8 mouse cellular contexts compared by ENCODE assay signal in the genomic region with DNA sequence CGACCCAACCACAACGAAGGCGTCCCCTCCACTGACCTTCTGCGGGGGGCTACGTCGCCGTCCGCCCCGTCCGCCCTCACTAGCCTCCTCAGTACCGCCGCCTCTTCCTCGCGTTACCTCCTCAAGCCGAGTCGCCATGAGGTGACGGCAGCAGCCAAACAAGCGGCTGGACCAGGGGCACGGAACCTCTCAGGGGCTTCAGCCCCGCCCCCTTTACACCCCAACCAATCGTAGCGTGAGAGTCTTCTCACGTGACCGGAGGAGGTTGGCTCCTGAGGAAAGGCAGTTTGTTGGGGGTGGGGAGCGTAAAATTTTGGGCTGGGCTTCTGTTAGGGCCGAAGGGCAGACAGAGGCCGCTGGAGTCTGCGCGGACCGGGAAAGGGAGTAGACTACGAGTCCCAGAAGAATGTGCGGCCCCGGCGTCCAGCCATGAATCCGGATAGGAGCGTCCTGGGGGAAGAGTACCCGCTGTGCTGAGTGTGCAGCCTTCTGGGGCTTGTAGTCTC. TPM values are rescaled to one million over a fixed set of nuclear protein-coding genes. Genes with fewer than 3 reads are reported as not detected.
DNase-seq lines count a peak whose midpoint lies in the region; ATAC-seq lines count a peak whose summit lies in the region.

Gene Txlng, minus strand, starts transcription at position 252 of the 506 bp plus-strand sequence.

- H3K9ac ChIP-seq in heart, embryonic 14.5 days (ENCODE audit: low read length), result peak within 1 kb of the TSS; percentile 81
- peak within 1 kb of the TSS; percentile 77 for H3K9ac ChIP-seq in liver, embryonic 13.5 days
- peak within 1 kb of the TSS; percentile 72 for H3K9ac ChIP-seq in stomach, embryonic 16.5 days (ENCODE audit: low read length)

- H3K9me3 ChIP-seq in heart, embryonic 14.5 days (ENCODE audit: control insufficient read depth, low read length), result no peaks in the 10 kb centered on the region
- no peaks in the 10 kb centered on the region for H3K9me3 ChIP-seq in liver, embryonic 13.5 days (replicated peaks)
- no peaks in the 10 kb centered on the region for H3K9me3 ChIP-seq in stomach, embryonic 16.5 days (replicated peaks; ENCODE audit: control insufficient read depth, low read length)

- peak; percentile 94 for DNase-seq in CD4-positive, CD25-positive, alpha-beta regulatory T cell, adult 2 months (ENCODE audit: low read depth, low spot score)
- DNase-seq in fat pad, adult 2 months (ENCODE audit: extremely low read depth, low read depth, low spot score), result peak; percentile 61
- DNase-seq in kidney, postnatal 14 days, result peak; percentile 97
- peak; percentile 95 for DNase-seq in liver, embryonic 13.5 days
- DNase-seq in neural tube, embryonic 10.5 days (ENCODE audit: extremely low spot score, low spot score), result peak; percentile 86

- peak within 1 kb of the TSS; percentile 83 for H3K27ac ChIP-seq in brown adipose tissue, adult 24 weeks (replicated peaks; ENCODE audit: low read depth, low read length)
- H3K27ac ChIP-seq in heart, embryonic 14.5 days (replicated peaks in 1 of 2; ENCODE audit: control insufficient read depth in 1 of 2, insufficient read depth in 1 of 2, low read depth in 2 of 2, low read length in 2 of 2), result peak within 1 kb of the TSS; percentile 7 to 41; a peak in 3 of 4 replicates
- H3K27ac ChIP-seq in liver, embryonic 13.5 days, result peak within 1 kb of the TSS; percentile 74
- H3K27ac ChIP-seq in stomach, embryonic 16.5 days (ENCODE audit: low read length), result no peak within 1 kb of the TSS; the same call in 1 of the 2 replicates

- H3K36me3 ChIP-seq in heart, embryonic 14.5 days (ENCODE audit: control insufficient read depth, insufficient read depth, low read length), result no peaks in the 10 kb centered on the region
- H3K36me3 ChIP-seq in liver, embryonic 13.5 days, result no peaks in the 10 kb centered on the region
- no peaks in the 10 kb centered on the region for H3K36me3 ChIP-seq in stomach, embryonic 16.5 days (ENCODE audit: control insufficient read depth, insufficient read depth, low read length)

- H3K4me2 ChIP-seq in heart, embryonic 14.5 days (ENCODE audit: low read length), result peak within 1 kb of the TSS; percentile 85
- H3K4me2 ChIP-seq in liver, embryonic 13.5 days, result peak within 1 kb of the TSS; percentile 85
- H3K4me2 ChIP-seq in stomach, embryonic 16.5 days (ENCODE audit: low read depth, low read length), result peak within 1 kb of the TSS; percentile 71

- H3K4me1 ChIP-seq in brown adipose tissue, adult 24 weeks (ENCODE audit: control insufficient read depth, insufficient read depth, insufficient read length, low read length), result no peaks in the 10 kb centered on the region
- 0 out of 4 replicates have a peak, but pooled peaks cover 0 to 3% of the 10 kb centered on the region in 2 experiments for H3K4me1 ChIP-seq in heart, embryonic 14.5 days (ENCODE audit: control insufficient read depth in 2 of 2, insufficient read depth in 2 of 2, low read length in 2 of 2)
- peaks cover 14% of the 10 kb centered on the region; the same call in 1 of the 2 replicates for H3K4me1 ChIP-seq in liver, embryonic 13.5 days (replicated peaks)
- no peaks in the 10 kb centered on the region for H3K4me1 ChIP-seq in stomach, embryonic 16.5 days (ENCODE audit: control insufficient read depth, insufficient read depth, low read length)

- peak; percentile 99 for ATAC-seq in heart, embryonic 14.5 days (ENCODE audit: insufficient number of reproducible peaks, insufficient read depth, low FRiP score, low read depth)
- ATAC-seq in liver, embryonic 13.5 days (ENCODE audit: low read depth), result peak; percentile 99
- ATAC-seq in stomach, embryonic 16.5 days (ENCODE audit: insufficient read depth, low FRiP score), result peak; percentile 99

- peak within 1 kb of the TSS; percentile 81 for H3K4me3 ChIP-seq in brown adipose tissue, adult 24 weeks (ENCODE audit: insufficient read depth, low read depth, low read length)
- peak within 1 kb of the TSS; percentile 58 to 70 for H3K4me3 ChIP-seq in heart, embryonic 14.5 days (ENCODE audit: control insufficient read depth in 1 of 2, insufficient read depth in 1 of 2, low read depth in 1 of 2, low read length in 2 of 2)
- peak within 1 kb of the TSS; percentile 71 for H3K4me3 ChIP-seq in liver, embryonic 13.5 days (replicated peaks)
- H3K4me3 ChIP-seq in stomach, embryonic 16.5 days (replicated peaks; ENCODE audit: low read length), result peak within 1 kb of the TSS; percentile 60

- H3K27me3 ChIP-seq in heart, embryonic 14.5 days (ENCODE audit: control insufficient read depth, insufficient read depth, low read length), result no peaks in the 10 kb centered on the region
- H3K27me3 ChIP-seq in liver, embryonic 13.5 days, result no peaks in the 10 kb centered on the region
- no peaks in the 10 kb centered on the region for H3K27me3 ChIP-seq in stomach, embryonic 16.5 days (ENCODE audit: control insufficient read depth, insufficient read depth, low read length)

- 15% methylated on average over 35 of the region's 37 CpGs for WGBS in heart, embryonic 14.5 days
- WGBS in liver, embryonic 13.5 days (ENCODE audit: insufficient replicate concordance), result 8% methylated on average over 37 of the region's 37 CpGs
- WGBS in stomach, embryonic 16.5 days, result 9% methylated on average over 34 of the region's 37 CpGs

RNA-seq across cellular contexts. Expression of gene Txlng, which starts in this region (rescaled TPM):
- 24.7 and 25.5 TPM in 2 replicates for polyA plus RNA-seq in brown adipose tissue, adult 24 weeks (2012; ENCODE audit: insufficient read depth, insufficient read length, missing spikeins)
- 11.1 and 11.7 TPM in 2 replicates for polyA plus RNA-seq in heart, embryonic 14.5 days (2014; fragmentation: Nextera tagmentation; extraction: Ambion mirVana)
- polyA plus RNA-seq in liver, embryonic 13.5 days (2015; fragmentation: Nextera tagmentation; extraction: Ambion mirVana), result 8.6 and 10.0 TPM in 2 replicates
- 13.0 and 13.5 TPM in 2 replicates for polyA plus RNA-seq in stomach, embryonic 16.5 days (2015; fragmentation: Nextera tagmentation; extraction: Ambion mirVana)
